Mouse (Mus musculus): ENCODE data around the gene Antxr2. TPM values are rescaled to one million over a fixed set of nuclear protein-coding genes. Genes with fewer than 3 reads are reported as not detected.

The Antxr2 gene
- polyA plus RNA-seq, 1 experiment from 2014 or later = 11.5 TPM

GRCm38 (mm10) chr5:97842016-97842415, 188.8 kb downstream of the Antxr2 start:
- 74% methylated on average over 1 of the region's 1 CpGs for WGBS
- H3K4me3 ChIP-seq = no peak overlapping the region
- H3K9me3 ChIP-seq (replicated peaks) = no peaks in the 10 kb centered on the region
- no peak for ATAC-seq (ENCODE audit: low FRiP score)
- no peaks in the 10 kb centered on the region for H3K27me3 ChIP-seq
- no peaks in the 10 kb centered on the region for H3K36me3 ChIP-seq
- no peaks in the 10 kb centered on the region for H3K4me1 ChIP-seq
- H3K9ac ChIP-seq = no peak overlapping the region
- H3K4me2 ChIP-seq (replicated peaks) = no peak overlapping the region
- H3K27ac ChIP-seq = no peak overlapping the region

GRCm38 (mm10) chr5:97839924-97840279, 190.9 kb downstream of the Antxr2 start:
- no peaks in the 10 kb centered on the region for H3K27me3 ChIP-seq
- H3K9me3 ChIP-seq (replicated peaks) = no peaks in the 10 kb centered on the region
- H3K4me1 ChIP-seq = no peaks in the 10 kb centered on the region
- ATAC-seq (ENCODE audit: low FRiP score) = no peak
- H3K4me2 ChIP-seq (replicated peaks) = no peak overlapping the region
- H3K4me3 ChIP-seq = no peak overlapping the region
- no peak overlapping the region for H3K9ac ChIP-seq
- no peaks in the 10 kb centered on the region for H3K36me3 ChIP-seq
- H3K27ac ChIP-seq = no peak overlapping the region

- Histone ChIP-seq H3K4me2 (replicated peaks) (no peak overlapping the region), H3K9me3 (replicated peaks) (no peaks in the 10 kb centered on the region), H3K27me3 (no peaks in the 10 kb centered on the region), H3K36me3 (no peaks in the 10 kb centered on the region), H3K9ac (no peak overlapping the region), H3K27ac (no peak overlapping the region), H3K4me1 (no peaks in the 10 kb centered on the region), H3K4me3 (no peak overlapping the region)
- no peak for ATAC-seq (ENCODE audit: low FRiP score)
- WGBS = 58% methylated on average over 3 of the region's 3 CpGs
Observed at GRCm38 (mm10) chr5:97839271-97839923, 191.4 kb downstream of the Antxr2 start.

- Histone ChIP-seq H3K27ac (no peak overlapping the region), H3K27me3 (no peaks in the 10 kb centered on the region), H3K4me1 (no peaks in the 10 kb centered on the region), H3K9me3 (replicated peaks) (no peaks in the 10 kb centered on the region), H3K36me3 (no peaks in the 10 kb centered on the region), H3K4me2 (replicated peaks) (no peak overlapping the region), H3K4me3 (no peak overlapping the region), H3K9ac (no peak overlapping the region)
- ATAC-seq (ENCODE audit: low FRiP score) = no peak
- WGBS = 96% methylated on average over 2 of the region's 2 CpGs
Observed at GRCm38 (mm10) chr5:97837333-97837732, 193.5 kb downstream of the Antxr2 start.

- WGBS = 60% methylated on average over 2 of the region's 2 CpGs
- ATAC-seq (ENCODE audit: low FRiP score) = no peak
- Histone ChIP-seq H3K4me1 (no peaks in the 10 kb centered on the region), H3K27ac (no peak overlapping the region), H3K36me3 (no peaks in the 10 kb centered on the region), H3K4me2 (replicated peaks) (no peak overlapping the region), H3K27me3 (no peaks in the 10 kb centered on the region), H3K9me3 (replicated peaks) (no peaks in the 10 kb centered on the region), H3K9ac (no peak overlapping the region), H3K4me3 (no peak overlapping the region)
Observed at GRCm38 (mm10) chr5:97835418-97835817, 195.4 kb downstream of the Antxr2 start.

- Histone ChIP-seq H3K9me3 (replicated peaks) (no peaks in the 10 kb centered on the region), H3K27me3 (no peaks in the 10 kb centered on the region), H3K4me1 (no peaks in the 10 kb centered on the region), H3K4me2 (replicated peaks) (no peak overlapping the region), H3K36me3 (no peaks in the 10 kb centered on the region), H3K4me3 (no peak overlapping the region), H3K9ac (no peak overlapping the region), H3K27ac (no peak overlapping the region)
- no peak for ATAC-seq (ENCODE audit: low FRiP score)
- 67% methylated on average over 1 of the region's 1 CpGs for WGBS
Observed at GRCm38 (mm10) chr5:97834770-97835169, 196.1 kb downstream of the Antxr2 start.

Other genes with a start within 250 kb of the Antxr2 start
- 2.8 and 3.2 TPM in 2 replicates for gene Prdm8, start 136.2 kb upstream of the Antxr2 start, polyA plus RNA-seq (2016; fragmentation: Nextera tagmentation; extraction: Ambion mirVana)
- gene Fgf5, start 223.1 kb upstream of the Antxr2 start, polyA plus RNA-seq (2016; fragmentation: Nextera tagmentation; extraction: Ambion mirVana) = 0.75 and 1.2 TPM in 2 replicates